Mouse (Mus musculus): ENCODE measurements around the gene Lrba.

DNA sequence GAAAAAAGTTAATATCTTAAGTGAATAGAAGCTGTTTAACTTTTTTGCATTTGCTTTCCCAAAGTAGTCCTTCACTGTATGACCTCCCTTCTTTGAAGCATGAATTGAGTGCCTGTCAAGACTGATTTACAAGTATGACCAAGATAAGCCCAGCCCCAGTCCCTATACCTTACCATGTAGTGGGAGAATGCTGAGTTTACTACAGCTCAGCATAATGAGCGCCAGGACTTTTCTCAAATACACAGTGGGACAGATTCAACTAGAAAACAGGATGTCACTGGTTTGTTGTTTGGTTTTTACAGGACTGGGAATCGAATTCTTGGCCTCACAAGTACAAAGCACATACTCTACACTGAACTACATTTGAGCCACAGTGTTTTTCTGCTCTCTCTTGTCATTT, 490.0 kb downstream of the Lrba start:
- no peak for TF ChIP-seq CTCF (IDR thresholded peaks at IDR 0.05; ENCODE audit: low read depth)
- TF ChIP-seq EP300 (IDR thresholded peaks at IDR 0.05; ENCODE audit: low read depth), result no peak

All from heart, postnatal 0 days (tissue).